Mouse (Mus musculus) brown adipose tissue, adult 24 weeks (tissue): ENCODE results near the gene 1700122O11Rik. TPM values are rescaled to one million over a fixed set of nuclear protein-coding genes. Genes with fewer than 3 reads are reported as not detected.

Experiments
- H3K27ac ChIP-seq: fragments of 200-500 bp; replicated peaks from 2 replicates; pipeline ENCODE4 v1.5.1; 2012; ENCODE audit warnings: low read depth, mild to moderate bottlenecking, low read length
- H3K4me1 ChIP-seq: fragments of 200-500 bp; 2 replicates; pipeline ENCODE4 v1.6.1; 2012; ENCODE audit warnings: low read length, mixed read lengths; ENCODE audit not compliant: control insufficient read depth, insufficient read depth, insufficient read length
- H3K4me3 ChIP-seq: fragments of 200-500 bp; 2 replicates; pipeline ENCODE4 v1.5.1; 2012; ENCODE audit warnings: low read depth, mild to moderate bottlenecking, low read length, moderate library complexity; ENCODE audit not compliant: insufficient read depth
- polyA plus RNA-seq: library from polyadenylated mRNA; stranded (reverse); fragments of >200 nt; gene quantifications from 2 replicates; pipeline ENCODE4 v1.2.4, GENCODE M21; 2012; ENCODE audit not compliant: missing spikeins, insufficient read depth, insufficient read length

The 1700122O11Rik gene
- polyA plus RNA-seq, 1 experiment = not detected

GRCm38 (mm10) chr17:48005091-48005490 lies 33.0 kb downstream of the 1700122O11Rik start:
- H3K4me3 ChIP-seq = no peak overlapping the region
- H3K27ac ChIP-seq = no peak overlapping the region
- no peaks in the 10 kb centered on the region for H3K4me1 ChIP-seq

- no peak overlapping the region for H3K4me3 ChIP-seq
- H3K27ac ChIP-seq = no peak overlapping the region
- H3K4me1 ChIP-seq = no peaks in the 10 kb centered on the region
Measured at GRCm38 (mm10) chr17:48004619-48005018, 33.5 kb downstream of the 1700122O11Rik start.

- Histone ChIP-seq H3K4me3 (no peak overlapping the region), H3K4me1 (no peaks in the 10 kb centered on the region), H3K27ac (no peak overlapping the region)
Measured at GRCm38 (mm10) chr17:48002486-48002885, 35.6 kb downstream of the 1700122O11Rik start.

GRCm38 (mm10) chr17:48001586-48002361 lies 36.3 kb downstream of the 1700122O11Rik start:
- H3K27ac ChIP-seq = no peak overlapping the region; the same call in 1 of the 2 replicates
- no peaks in the 10 kb centered on the region for H3K4me1 ChIP-seq
- peak overlapping the region; percentile 56 for H3K4me3 ChIP-seq

- no peak overlapping the region for H3K27ac ChIP-seq
- H3K4me3 ChIP-seq = peak overlapping the region; percentile 56
- H3K4me1 ChIP-seq = no peaks in the 10 kb centered on the region
Measured at GRCm38 (mm10) chr17:48001157-48001556, 36.9 kb downstream of the 1700122O11Rik start.

- H3K27ac ChIP-seq = no peak overlapping the region
- H3K4me1 ChIP-seq = no peaks in the 10 kb centered on the region
- H3K4me3 ChIP-seq = no peak overlapping the region
Measured at GRCm38 (mm10) chr17:47999812-48000211, 38.3 kb downstream of the 1700122O11Rik start.

- Histone ChIP-seq H3K27ac (no peak overlapping the region), H3K4me3 (no peak overlapping the region), H3K4me1 (no peaks in the 10 kb centered on the region)
Measured at GRCm38 (mm10) chr17:47999403-47999802, 38.7 kb downstream of the 1700122O11Rik start.

GRCm38 (mm10) chr17:47997806-47998205 lies 40.3 kb downstream of the 1700122O11Rik start:
- no peak overlapping the region for H3K27ac ChIP-seq

GRCm38 (mm10) chr17:47990392-47991123 lies 47.5 kb downstream of the 1700122O11Rik start:
- Histone ChIP-seq H3K27ac (no peak overlapping the region), H3K4me3 (no peak overlapping the region), H3K4me1 (no peaks in the 10 kb centered on the region)

More at GRCm38 (mm10) chr17:47997806-47998205, 40.3 kb downstream of the 1700122O11Rik start:
- Histone ChIP-seq H3K4me1 (no peaks in the 10 kb centered on the region), H3K4me3 (no peak overlapping the region)

- H3K4me1 ChIP-seq = no peaks in the 10 kb centered on the region
- H3K4me3 ChIP-seq = no peak overlapping the region
- no peak overlapping the region for H3K27ac ChIP-seq
Measured at GRCm38 (mm10) chr17:47989951-47990378, 48.1 kb downstream of the 1700122O11Rik start.

- Histone ChIP-seq H3K4me3 (no peak overlapping the region), H3K27ac (no peak overlapping the region), H3K4me1 (no peaks in the 10 kb centered on the region)
Measured at GRCm38 (mm10) chr17:47988811-47989210, 49.3 kb downstream of the 1700122O11Rik start.

- H3K4me1 ChIP-seq = no peaks in the 10 kb centered on the region
- H3K27ac ChIP-seq = no peak overlapping the region
- no peak overlapping the region for H3K4me3 ChIP-seq
Measured at GRCm38 (mm10) chr17:47988074-47988473, 50.0 kb downstream of the 1700122O11Rik start.

Other genes starting within 250 kb of the 1700122O11Rik start
- not detected in 2 replicates for gene Mdfi, start 203.6 kb downstream of the 1700122O11Rik start, polyA plus RNA-seq
- 8.5 and 9.2 TPM in 2 replicates for gene Foxp4, start 113.6 kb downstream of the 1700122O11Rik start, polyA plus RNA-seq
- not detected in 2 replicates for gene 1700067P10Rik, start 51.0 kb upstream of the 1700122O11Rik start, polyA plus RNA-seq
- not detected in 2 replicates for gene 9830107B12Rik, start 108.0 kb upstream of the 1700122O11Rik start, polyA plus RNA-seq
- not detected in 2 replicates for gene A530064D06Rik, start 129.0 kb upstream of the 1700122O11Rik start, polyA plus RNA-seq
- gene Trem1, start 194.5 kb upstream of the 1700122O11Rik start, polyA plus RNA-seq = not detected in 2 replicates
- not detected in 2 replicates for gene Trem3, start 209.5 kb upstream of the 1700122O11Rik start, polyA plus RNA-seq
- not detected in 2 replicates for gene Treml4, start 226.0 kb upstream of the 1700122O11Rik start, polyA plus RNA-seq